Mouse (Mus musculus): ENCODE measurements around the gene Caly. TPM values are rescaled to one million over a fixed set of nuclear protein-coding genes. Genes with fewer than 3 reads are reported as not detected.

Gene Caly
- polyA plus RNA-seq, 1 experiment from 2014 or later, result 430 TPM

GRCm38 (mm10) chr7:140057413-140058407, 24.6 kb downstream of the Caly start:
- peak overlapping the region; percentile 80 for H3K9ac ChIP-seq (ENCODE audit: low read depth, low read length)
- H3K4me2 ChIP-seq (ENCODE audit: low read length), result peak overlapping the region; percentile 86
- ATAC-seq, result peak; percentile 73
- H3K27me3 ChIP-seq (replicated peaks; ENCODE audit: control insufficient read depth, insufficient read depth, low read length), result no peaks in the 10 kb centered on the region
- H3K9me3 ChIP-seq (ENCODE audit: control insufficient read depth, low read length), result no peaks in the 10 kb centered on the region
- H3K4me3 ChIP-seq (ENCODE audit: low read length), result peak overlapping the region; percentile 57
- H3K4me1 ChIP-seq (ENCODE audit: control insufficient read depth, insufficient read depth, low read depth, low read length), result peaks cover 24% of the 10 kb centered on the region
- WGBS, result 2% methylated on average over 53 of the region's 53 CpGs
- no peaks in the 10 kb centered on the region for H3K36me3 ChIP-seq (ENCODE audit: control insufficient read depth, insufficient read depth, low read length)
- peak overlapping the region; percentile 81 for H3K27ac ChIP-seq (ENCODE audit: low read depth, low read length)

DNA sequence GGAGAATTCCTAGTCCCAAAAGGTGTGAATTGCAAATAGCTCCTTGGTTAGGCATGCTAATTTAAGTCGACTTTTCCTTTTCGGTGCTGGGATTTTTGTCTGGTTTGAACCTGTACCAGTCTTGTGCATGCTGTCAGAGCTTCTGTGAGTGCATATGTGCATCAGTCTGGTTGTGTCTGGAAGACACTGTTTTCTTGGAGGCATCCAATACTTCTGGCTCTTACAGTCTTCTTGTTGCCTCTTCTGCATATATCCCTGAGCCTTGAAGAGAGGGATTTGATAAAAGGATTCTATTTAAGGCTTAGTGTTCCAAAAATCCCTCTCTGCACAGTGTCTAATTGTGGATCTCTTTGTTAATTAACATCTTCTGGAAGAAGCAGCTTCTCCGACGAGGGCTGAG, 28.2 kb downstream of the Caly start:
- H3K4me2 ChIP-seq (ENCODE audit: low read length), result no peak overlapping the region
- no peak overlapping the region for H3K4me3 ChIP-seq (ENCODE audit: low read length)
- no peak overlapping the region for H3K9ac ChIP-seq (ENCODE audit: low read depth, low read length)
- H3K36me3 ChIP-seq (ENCODE audit: control insufficient read depth, insufficient read depth, low read length), result no peaks in the 10 kb centered on the region
- peaks cover 18% of the 10 kb centered on the region for H3K4me1 ChIP-seq (ENCODE audit: control insufficient read depth, insufficient read depth, low read depth, low read length)
- no peak for ATAC-seq
- H3K27me3 ChIP-seq (replicated peaks; ENCODE audit: control insufficient read depth, insufficient read depth, low read length), result peaks cover 15% of the 10 kb centered on the region
- no peak overlapping the region; the same call in 1 of the 2 replicates for H3K27ac ChIP-seq (ENCODE audit: low read depth, low read length)
- H3K9me3 ChIP-seq (ENCODE audit: control insufficient read depth, low read length), result no peaks in the 10 kb centered on the region
- 78% methylated on average over 4 of the region's 4 CpGs for WGBS

DNA sequence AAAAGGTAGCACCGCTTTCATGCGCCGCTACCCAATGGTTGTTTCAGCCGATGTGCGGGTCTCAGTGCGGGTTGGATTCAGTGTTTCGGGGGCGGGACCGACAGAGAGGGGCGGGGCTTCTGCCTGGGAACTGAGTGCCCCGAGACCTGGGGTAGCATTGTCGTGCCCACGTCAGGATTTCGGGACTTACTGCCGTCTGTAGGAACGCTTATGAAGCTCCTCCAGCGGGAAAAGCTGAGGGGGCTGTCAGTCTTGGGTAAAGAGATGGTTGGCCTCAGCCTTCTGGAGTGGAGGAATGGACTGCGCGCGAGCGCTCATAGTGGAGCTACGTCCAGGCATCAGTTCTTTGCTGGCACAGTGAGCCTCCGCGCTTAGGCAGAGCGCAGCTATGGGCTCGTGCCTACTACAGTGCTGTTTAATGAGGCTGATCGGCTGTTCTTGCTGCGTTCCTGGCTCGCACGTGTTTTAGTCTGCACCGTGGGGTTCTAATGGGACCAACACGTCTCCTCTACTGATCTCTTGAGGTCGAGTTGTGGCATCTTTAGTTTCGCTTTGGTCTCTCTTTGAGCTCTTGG, 33.1 kb downstream of the Caly start:
- peak overlapping the region; percentile 80 for H3K4me2 ChIP-seq (ENCODE audit: low read length)
- under 1% methylated on average over 34 of the region's 34 CpGs for WGBS
- no peaks in the 10 kb centered on the region for H3K36me3 ChIP-seq (ENCODE audit: control insufficient read depth, insufficient read depth, low read length)
- ATAC-seq, result peak; percentile 84
- peak overlapping the region; percentile 50 for H3K4me3 ChIP-seq (ENCODE audit: low read length)
- H3K9me3 ChIP-seq (ENCODE audit: control insufficient read depth, low read length), result no peaks in the 10 kb centered on the region
- peaks cover 18% of the 10 kb centered on the region for H3K4me1 ChIP-seq (ENCODE audit: control insufficient read depth, insufficient read depth, low read depth, low read length)
- H3K9ac ChIP-seq (ENCODE audit: low read depth, low read length), result peak overlapping the region; percentile 59
- H3K27ac ChIP-seq (ENCODE audit: low read depth, low read length), result no peak overlapping the region
- H3K27me3 ChIP-seq (replicated peaks; ENCODE audit: control insufficient read depth, insufficient read depth, low read length), result peaks cover 25% of the 10 kb centered on the region

- ATAC-seq, result peak; percentile 48
- H3K9me3 ChIP-seq (ENCODE audit: control insufficient read depth, low read length), result no peaks in the 10 kb centered on the region
- peak within 1 kb of the TSS; percentile 50 for H3K4me3 ChIP-seq (ENCODE audit: low read length)
- H3K4me2 ChIP-seq (ENCODE audit: low read length), result peak within 1 kb of the TSS; percentile 80
- WGBS, result under 1% methylated on average over 56 of the region's 56 CpGs
- no peaks in the 10 kb centered on the region for H3K36me3 ChIP-seq (ENCODE audit: control insufficient read depth, insufficient read depth, low read length)
- peaks cover 18% of the 10 kb centered on the region for H3K4me1 ChIP-seq (ENCODE audit: control insufficient read depth, insufficient read depth, low read depth, low read length)
- peaks cover 25% of the 10 kb centered on the region for H3K27me3 ChIP-seq (replicated peaks; ENCODE audit: control insufficient read depth, insufficient read depth, low read length)
- H3K9ac ChIP-seq (ENCODE audit: low read depth, low read length), result peak within 1 kb of the TSS; percentile 59
- no peak within 1 kb of the TSS for H3K27ac ChIP-seq (ENCODE audit: low read depth, low read length)
These were observed 33.8 kb downstream of the Caly start, which contains the start of gene Msx3 for GRCm38 (mm10) chr7:140048361-140049114. Gene Msx3 (minus strand): TSS chr7:140049089.

DNA sequence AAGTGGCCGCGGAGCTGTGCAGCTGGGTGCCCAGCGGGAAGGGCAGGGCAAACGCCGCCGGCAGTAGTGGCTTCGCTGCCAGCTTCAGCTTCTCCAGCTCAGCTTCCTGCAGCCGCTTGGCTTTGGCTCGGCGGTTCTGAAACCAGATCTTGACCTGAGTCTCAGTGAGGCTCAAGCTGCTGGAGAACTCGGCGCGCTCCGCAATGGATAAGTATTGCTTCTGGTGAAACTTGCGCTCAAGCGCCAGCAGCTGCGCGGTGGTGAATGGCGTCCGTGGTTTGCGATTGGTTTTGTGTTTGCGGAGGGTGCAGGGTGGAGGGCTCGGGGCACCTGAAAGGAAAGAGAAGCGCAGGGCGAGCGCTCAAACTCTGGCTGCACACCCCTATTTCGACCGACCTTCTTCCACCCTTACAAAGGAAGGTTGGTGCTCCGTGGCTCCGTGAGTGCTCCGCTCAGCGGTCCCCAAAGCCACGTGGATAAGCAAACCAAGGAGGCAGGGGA, 34.5 kb downstream of the Caly start:
- Histone ChIP-seq H3K36me3 (ENCODE audit: control insufficient read depth, insufficient read depth, low read length) (no peaks in the 10 kb centered on the region), H3K4me3 (ENCODE audit: low read length) (peak overlapping the region; percentile 50), H3K4me2 (ENCODE audit: low read length) (peak overlapping the region; percentile 80), H3K27me3 (replicated peaks; ENCODE audit: control insufficient read depth, insufficient read depth, low read length) (peaks cover 25% of the 10 kb centered on the region), H3K27ac (ENCODE audit: low read depth, low read length) (no peak overlapping the region), H3K4me1 (ENCODE audit: control insufficient read depth, insufficient read depth, low read depth, low read length) (peaks cover 18% of the 10 kb centered on the region), H3K9me3 (ENCODE audit: control insufficient read depth, low read length) (no peaks in the 10 kb centered on the region), H3K9ac (ENCODE audit: low read depth, low read length) (peak overlapping the region; percentile 33; the same call in 1 of the 2 replicates)
- ATAC-seq, result 0 out of 2 replicates have a peak, but pooled peaks have one; percentile 24
- under 1% methylated on average over 33 of the region's 33 CpGs for WGBS

GRCm38 (mm10) chr7:140045546-140045945, 36.8 kb downstream of the Caly start:
- Histone ChIP-seq H3K27ac (ENCODE audit: low read depth, low read length) (no peak overlapping the region), H3K27me3 (replicated peaks; ENCODE audit: control insufficient read depth, insufficient read depth, low read length) (peaks cover 15% of the 10 kb centered on the region), H3K4me2 (ENCODE audit: low read length) (no peak overlapping the region), H3K4me1 (ENCODE audit: control insufficient read depth, insufficient read depth, low read depth, low read length) (peaks cover 18% of the 10 kb centered on the region), H3K4me3 (ENCODE audit: low read length) (no peak overlapping the region), H3K9ac (ENCODE audit: low read depth, low read length) (no peak overlapping the region), H3K36me3 (ENCODE audit: control insufficient read depth, insufficient read depth, low read length) (peaks cover 4% of the 10 kb centered on the region), H3K9me3 (ENCODE audit: control insufficient read depth, low read length) (no peaks in the 10 kb centered on the region)
- no peak for ATAC-seq
- 89% methylated on average over 4 of the region's 4 CpGs for WGBS

GRCm38 (mm10) chr7:140042728-140043127, 39.6 kb downstream of the Caly start:
- H3K27me3 ChIP-seq (replicated peaks; ENCODE audit: control insufficient read depth, insufficient read depth, low read length), result peaks cover 7% of the 10 kb centered on the region
- peaks cover 3% of the 10 kb centered on the region; the same call in 1 of the 2 replicates for H3K4me1 ChIP-seq (ENCODE audit: control insufficient read depth, insufficient read depth, low read depth, low read length)
- WGBS, result 61% methylated on average over 3 of the region's 3 CpGs
- H3K27ac ChIP-seq (ENCODE audit: low read depth, low read length), result no peak overlapping the region
- no peak for ATAC-seq
- no peak overlapping the region for H3K4me3 ChIP-seq (ENCODE audit: low read length)
- H3K9ac ChIP-seq (ENCODE audit: low read depth, low read length), result no peak overlapping the region
- no peaks in the 10 kb centered on the region for H3K9me3 ChIP-seq (ENCODE audit: control insufficient read depth, low read length)
- H3K4me2 ChIP-seq (ENCODE audit: low read length), result no peak overlapping the region
- H3K36me3 ChIP-seq (ENCODE audit: control insufficient read depth, insufficient read depth, low read length), result peaks cover 10% of the 10 kb centered on the region

DNA sequence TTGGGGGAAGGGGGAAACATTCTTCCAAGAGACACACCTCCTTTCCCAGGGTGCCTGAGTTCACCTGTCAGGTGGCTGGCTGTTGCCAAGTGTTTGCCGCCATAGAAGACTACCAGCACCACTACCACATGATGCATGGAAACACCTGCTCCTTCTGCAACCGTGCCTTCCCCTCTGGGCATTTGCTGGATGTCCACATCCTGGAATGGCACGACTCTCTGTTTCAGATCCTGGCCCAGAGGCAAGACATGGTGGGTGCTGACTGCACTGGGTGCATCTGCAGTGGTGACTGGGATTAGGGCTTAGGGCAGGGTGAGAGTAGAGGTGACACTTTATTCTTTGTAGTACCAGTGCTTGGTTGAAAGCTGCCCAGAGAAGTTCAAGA, 45.2 kb downstream of the Caly start:
- Histone ChIP-seq H3K4me2 (ENCODE audit: low read length) (peak overlapping the region; percentile 75), H3K4me1 (ENCODE audit: control insufficient read depth, insufficient read depth, low read depth, low read length) (peaks cover 19% of the 10 kb centered on the region), H3K36me3 (ENCODE audit: control insufficient read depth, insufficient read depth, low read length) (peaks cover 19% of the 10 kb centered on the region), H3K27ac (ENCODE audit: low read depth, low read length) (no peak overlapping the region), H3K4me3 (ENCODE audit: low read length) (peak overlapping the region; percentile 84), H3K27me3 (replicated peaks; ENCODE audit: control insufficient read depth, insufficient read depth, low read length) (no peaks in the 10 kb centered on the region), H3K9ac (ENCODE audit: low read depth, low read length) (peak overlapping the region; percentile 81), H3K9me3 (ENCODE audit: control insufficient read depth, low read length) (no peaks in the 10 kb centered on the region)
- 55% methylated on average over 3 of the region's 3 CpGs for WGBS
- no peak; the same call in 1 of the 2 replicates for ATAC-seq
